Mouse (Mus musculus): ENCODE measurements around the gene Rnf135.
"Not testable (repeated sequence)": the region's sequence is repeated elsewhere in the genome, so short reads cannot be mapped to it uniquely, and the experiment has no call there.

Rnf135 gene

DNA sequence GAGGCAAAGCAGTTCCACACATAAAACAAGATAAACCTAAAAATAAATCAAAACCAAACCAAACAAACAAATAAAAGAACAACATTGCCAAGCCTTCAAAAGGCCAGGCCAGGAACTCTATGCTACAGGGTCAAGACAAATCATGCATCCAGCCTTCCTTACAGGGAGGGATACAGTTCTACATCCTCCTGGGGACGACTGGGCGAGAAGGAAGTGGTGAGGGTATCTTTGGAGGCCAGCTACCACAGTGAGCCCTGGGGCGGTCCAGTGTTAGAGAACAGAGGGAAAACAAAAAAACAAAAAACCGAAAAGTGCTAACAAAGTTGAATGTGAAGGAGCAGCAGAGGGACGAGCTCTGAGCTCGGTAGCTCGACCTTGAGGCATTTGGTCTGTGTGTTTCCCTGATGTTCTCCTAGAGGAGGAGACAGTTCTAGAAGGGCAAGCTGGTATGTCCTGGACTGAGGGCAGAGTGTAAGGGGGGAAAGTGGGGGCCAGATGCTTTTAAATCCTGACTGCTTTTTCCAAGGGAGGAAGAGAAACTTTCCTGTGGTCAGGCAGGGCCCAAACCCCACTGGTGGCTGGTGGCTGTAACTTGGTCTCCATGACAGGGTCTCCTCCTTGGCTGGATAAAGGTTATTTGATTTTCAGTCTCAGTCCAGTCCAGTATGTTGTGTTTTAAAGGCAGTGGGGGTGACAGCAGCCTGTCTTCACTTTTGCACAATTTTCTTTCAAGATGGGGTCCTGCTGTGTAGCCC, 20.1 kb upstream of the Rnf135 start:
- in situ Hi-C loops (cut with MboI, MseI): no loop called here

DNA sequence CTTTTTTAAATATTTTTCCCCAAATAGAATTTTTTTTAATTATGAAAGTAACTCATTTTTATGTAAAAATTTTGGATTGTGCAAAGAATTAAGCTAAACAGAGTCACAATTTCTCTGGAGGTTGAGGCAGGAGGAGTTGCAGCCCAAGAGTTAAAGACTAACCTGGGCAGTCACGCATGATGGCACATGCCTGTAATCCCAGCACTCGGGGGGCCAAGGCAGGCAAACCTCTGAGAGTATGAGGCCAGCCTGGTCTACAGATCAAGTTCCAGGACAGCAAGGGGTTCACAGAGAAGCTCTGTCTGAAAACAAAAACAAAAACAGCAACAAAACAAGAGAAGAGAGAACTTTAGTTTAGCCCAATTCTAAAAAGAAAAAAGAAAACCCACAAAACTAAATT, 19.4 kb upstream of the Rnf135 start:
- in situ Hi-C loops (cut with MboI, MseI): no loop called here

DNA sequence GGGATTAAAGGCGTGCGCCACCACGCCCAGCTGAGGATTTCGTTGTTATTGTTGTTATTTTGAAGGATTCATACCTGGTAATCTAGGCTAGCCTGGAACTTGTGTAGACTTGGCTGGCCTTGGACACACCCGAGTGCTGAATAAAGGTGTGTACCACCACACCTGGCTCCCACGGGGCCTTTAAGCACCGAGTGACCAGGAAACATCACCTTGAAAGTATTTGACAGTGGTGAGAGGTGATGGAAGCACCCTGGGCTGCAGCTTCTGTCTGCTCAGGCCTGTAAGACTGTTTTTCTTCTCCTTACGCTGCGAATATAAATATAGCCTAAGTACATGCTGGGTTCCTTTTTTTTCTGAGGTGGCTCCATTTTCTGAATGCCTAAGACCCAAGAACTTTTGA, 15.5 kb upstream of the Rnf135 start:
- in situ Hi-C loops (cut with MboI, MseI): no loop called here

DNA sequence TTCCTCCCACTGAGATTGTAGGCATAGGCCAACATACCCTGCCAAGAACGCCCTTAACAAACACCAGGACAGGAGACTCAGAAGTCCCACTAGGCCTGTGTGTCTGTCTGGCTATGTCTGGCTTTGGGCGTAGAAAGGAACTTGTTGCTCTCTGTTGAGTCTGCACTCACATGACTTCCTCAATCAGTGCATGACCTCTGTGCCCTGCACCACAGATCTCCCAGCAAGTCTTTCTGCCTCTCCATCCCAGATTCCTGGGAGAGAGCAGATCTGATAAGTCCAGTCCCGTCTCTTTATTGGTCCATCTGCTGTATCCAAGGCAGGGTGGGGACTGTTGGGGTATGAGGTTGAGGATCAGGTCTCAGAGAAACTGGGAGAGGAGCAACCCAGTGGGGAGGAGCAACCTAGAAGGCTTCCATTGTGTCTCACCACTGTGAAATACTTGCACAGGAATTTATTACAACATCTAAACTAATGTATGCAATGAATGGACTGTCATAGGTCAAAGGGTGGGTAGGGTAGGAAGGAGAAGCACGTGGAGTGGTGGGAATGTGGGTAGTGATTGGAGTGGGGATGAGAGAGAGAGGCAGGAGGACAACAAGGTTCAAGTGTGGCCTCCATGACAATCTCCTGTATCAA, 14.9 kb upstream of the Rnf135 start:
- in situ Hi-C loops (cut with MboI, MseI): no loop called here

DNA sequence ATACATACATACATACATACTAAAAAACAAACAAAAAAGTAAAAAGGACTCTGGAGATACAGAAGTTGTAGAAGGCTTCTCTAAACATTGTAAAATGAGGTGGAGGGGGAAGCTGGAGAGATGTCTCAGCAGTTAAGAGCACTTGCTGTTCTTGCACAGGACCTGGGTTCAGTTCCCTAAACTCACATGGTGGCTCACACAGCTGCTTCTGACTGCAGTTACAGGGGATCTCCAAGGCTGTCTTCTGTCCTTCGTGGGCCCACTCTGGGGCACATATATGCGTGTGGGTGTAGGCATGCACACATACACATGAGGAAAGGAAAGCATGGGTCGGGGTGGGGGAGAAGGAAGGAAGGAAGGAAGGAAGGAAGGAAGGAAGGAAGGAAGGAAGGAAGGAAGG, 14.0 kb upstream of the Rnf135 start:
- in situ Hi-C loops (cut with MboI, MseI): no loop called here

DNA sequence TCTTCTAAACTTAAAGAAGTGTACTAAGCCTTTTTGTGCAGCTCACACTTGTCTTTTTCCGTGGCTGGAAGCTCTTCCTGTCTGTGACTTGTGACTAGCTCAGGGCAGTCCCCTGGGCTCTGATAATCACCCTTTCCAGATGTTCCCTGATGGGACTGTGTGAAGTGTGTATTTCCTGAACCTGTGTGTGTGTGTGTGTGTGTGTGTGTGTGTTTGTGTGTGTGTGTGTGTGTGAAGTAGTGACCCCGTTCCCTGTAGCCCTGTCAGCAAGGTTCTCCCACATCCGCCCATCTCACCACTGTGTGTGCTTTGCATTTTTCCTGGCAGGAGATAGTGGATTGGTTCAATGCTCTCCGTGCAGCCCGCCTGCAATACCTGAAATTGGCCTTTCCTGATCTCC, 13.3 kb upstream of the Rnf135 start:
- in situ Hi-C loops (cut with MboI, MseI): no loop called here

DNA sequence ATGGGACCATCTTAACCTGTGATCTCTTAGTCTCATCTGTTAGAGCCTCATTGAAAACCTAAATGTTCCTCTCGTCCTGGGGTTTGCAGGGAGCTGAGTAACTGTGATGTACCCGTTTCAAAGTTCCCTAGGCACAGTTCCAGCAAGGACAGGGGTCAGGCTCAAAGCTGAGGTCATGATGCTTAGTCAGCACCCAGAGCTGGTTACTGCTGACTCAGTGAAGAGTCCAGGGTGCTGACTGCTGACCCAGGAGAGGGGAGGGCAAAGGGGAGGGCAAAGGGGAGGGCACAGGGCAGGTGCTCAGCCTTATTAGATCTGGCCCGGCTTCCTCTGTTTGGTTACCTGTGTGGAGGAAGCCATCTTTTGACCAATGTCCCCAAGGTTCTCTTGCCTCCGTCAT, 11.8 kb upstream of the Rnf135 start:
- in situ Hi-C loops (cut with MboI, MseI): no loop called here

DNA sequence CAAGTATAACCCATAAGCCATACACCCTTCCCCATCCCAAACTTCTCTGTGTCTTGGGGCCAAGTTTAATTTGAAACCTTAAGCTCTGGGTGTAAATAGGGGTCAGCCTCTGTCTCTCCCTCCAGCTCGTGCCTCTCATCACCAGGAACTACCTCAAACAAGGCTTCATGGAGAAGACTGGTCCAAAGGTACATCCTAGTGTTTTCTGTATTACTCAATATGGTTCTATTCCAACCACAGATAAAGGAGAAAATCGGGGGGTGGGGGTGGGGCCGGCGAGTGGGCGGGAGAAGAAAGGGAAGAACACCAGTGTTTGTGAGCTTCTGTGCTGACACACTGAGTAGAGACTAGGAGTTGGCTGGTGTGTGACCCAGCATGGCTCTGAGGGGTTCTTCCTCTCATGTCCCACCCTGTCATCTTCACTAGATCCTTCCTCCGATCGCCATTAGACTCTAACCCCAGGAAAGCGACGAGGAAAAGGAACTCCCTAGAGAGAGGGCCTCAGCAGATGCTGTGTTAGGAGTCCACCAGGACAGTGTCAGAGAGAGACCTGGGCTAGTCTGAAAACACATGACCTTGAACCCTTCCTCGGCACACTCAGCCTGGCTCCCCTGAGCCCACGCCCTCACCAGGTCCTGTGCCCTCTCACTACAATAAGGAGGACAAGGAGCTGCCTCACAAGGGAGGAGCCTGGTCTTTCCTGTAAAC, 9.5 kb upstream of the Rnf135 start:
- in situ Hi-C loops (cut with MboI, MseI): no loop called here

DNA sequence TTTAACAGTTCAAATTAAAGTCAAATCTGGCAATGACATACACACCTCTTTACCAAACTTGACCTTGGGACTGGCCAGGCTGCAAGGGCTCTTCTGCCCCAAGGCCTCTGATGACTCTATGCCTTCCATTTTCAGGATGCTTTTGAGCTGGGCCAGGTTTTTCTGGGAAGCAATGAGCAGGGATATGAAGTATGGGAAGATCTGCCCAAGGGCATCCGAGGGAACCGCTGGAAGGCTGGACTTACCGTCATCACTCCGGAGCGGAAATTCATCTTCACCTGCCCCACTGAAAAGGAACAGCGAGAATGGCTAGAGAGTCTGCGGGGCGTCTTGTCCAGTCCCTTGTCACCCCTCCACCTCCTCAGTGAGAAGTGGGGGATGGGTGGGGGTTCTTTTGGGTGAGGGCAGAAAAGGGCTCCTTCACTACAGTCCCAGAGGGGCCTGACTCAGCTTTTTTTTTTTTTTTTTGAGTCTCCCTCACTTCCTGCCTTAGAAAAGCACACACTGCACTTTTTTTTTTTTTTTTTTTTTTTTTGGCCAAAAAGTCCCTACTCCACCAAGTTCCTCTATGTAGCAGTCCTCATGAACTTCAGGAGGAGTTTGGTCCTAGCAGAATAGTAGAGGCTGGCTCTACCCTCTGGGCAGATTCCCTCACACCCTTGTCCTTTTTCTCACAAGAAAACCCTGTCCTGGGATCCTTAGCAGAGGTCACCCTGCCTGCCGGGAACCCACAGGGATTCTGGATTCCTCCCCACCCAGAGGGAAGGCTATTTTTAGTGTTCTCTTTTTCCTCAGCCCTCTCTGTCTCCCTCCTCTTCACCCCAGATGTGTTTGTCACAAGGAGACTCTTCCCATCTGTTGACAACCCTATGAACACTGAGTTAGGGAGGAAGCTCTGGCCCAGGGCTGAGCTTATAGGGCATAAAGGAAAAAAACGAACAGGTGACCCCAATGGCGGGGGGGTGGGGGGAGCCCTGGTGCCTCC, 6.4 kb upstream of the Rnf135 start:
- in situ Hi-C loops (cut with MboI, MseI): no loop called here

DNA sequence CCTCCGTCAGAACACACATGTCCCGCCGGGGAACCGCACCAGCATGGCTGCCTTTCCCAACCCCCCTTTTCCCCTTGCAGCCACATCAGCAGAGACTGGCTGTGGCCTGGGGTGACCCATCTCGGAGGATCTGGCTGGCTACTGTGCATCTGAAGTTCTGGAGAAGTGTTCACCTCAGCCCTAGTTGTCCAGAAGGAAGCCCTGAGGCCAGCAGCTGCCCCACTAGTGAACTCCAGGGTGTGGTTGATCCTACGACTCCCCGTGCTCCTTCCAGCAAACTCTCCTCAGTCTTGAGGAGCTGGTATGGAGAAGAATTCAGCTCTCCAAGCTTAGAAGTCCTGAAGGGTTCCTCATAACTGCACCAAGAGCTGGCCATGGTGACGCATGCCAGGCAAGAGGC, 5.3 kb upstream of the Rnf135 start:
- in situ Hi-C loops (cut with MboI, MseI): no loop called here

DNA sequence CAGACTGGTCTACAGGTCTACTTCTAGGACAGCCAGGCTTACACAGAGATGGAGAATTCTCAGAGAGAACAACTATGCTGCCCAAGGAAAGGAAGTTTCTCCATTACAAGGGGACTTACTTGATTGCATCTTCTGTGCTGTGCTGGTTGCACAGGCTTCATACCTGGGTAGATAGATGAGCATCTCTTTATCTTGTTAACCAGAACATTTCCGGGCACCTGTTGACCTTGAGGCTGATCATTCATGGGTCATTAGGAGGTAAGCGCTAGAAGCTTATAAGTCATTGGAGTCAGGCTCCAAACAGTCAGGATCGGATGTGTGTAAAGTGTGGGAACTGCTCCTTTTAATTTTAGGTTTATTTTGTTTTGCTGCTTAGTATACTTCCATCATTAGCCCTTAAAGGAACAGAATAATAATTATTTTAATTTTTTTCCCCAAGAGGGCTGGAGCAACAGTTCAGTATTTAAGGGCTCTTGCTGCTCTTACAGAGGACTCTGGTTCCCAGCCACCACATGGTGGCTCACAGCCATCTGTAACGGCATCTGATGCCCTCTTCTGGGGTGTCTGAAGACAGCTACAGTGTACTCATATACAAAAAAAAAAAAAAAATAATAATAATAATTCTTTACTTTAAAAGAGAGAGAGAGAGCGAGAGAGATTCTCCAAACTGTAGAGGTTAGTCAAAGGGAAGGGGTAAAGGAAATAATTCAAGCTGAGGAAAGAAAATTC, 2.5 kb upstream of the Rnf135 start:
- in situ Hi-C loops (cut with MboI, MseI): no loop called here

DNA sequence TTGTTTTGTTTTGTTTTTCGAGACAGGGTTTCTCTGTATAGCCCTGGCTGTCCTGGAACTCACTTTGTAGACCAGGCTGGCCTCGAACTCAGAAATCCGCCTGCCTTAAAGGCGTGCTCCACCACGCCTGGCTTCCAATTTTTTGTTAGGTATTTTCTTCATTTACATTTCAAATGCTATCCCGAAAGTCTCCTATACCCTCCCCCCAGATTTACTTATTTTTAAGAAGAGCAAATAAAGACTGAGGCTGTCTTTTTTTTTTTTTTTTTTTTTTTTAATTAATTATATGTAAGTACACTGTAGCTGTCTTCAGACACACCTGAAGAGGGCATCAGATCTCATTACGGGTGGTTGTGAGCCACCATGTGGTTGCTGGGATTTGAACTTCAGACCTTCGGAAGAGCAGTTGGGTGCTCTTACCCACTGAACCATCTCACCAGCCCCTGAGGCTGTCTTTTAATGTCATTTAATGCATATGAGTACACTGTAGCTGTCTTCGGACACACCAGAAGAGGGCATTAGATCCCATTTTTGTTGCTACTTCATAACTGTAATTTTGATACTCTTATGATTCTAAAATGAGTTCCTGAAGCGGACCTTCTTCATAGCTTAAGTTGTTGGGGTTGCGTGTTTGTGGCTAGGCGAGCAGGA, 472 bp upstream of the Rnf135 start:
- in situ Hi-C loops (cut with MboI, MseI): not testable (repeated sequence)

DNA sequence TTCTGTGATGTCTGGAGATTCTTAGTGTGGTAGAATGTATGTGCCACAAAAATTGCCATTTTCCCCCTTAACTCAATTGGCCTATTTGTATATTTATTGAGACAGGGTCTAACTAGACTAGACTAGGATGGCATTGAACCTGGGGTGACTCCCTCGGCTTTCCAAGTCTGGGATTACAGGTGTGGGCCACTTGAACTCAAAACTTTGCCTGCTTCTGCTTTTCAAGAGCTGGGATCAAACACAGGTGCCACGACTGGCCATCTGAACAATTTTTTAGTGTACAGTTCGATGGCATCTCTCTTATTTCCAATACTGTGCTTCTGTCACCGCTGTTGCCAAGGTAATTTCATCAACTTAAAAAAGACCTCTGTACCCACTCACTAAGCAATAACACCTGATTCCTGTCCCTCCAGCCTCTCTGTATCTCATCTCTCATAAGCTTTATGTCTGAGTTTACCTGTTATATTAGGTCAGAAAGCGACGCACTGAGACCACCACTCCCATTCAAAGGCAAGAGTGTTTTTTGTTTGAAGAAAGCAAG, 950 bp downstream of the Rnf135 start:
- in situ Hi-C loops (cut with MboI, MseI): loop anchor here (5.0 kb wide), 1 partner anchor 97 kb away; the partner anchor contains the start of gene Atad5

DNA sequence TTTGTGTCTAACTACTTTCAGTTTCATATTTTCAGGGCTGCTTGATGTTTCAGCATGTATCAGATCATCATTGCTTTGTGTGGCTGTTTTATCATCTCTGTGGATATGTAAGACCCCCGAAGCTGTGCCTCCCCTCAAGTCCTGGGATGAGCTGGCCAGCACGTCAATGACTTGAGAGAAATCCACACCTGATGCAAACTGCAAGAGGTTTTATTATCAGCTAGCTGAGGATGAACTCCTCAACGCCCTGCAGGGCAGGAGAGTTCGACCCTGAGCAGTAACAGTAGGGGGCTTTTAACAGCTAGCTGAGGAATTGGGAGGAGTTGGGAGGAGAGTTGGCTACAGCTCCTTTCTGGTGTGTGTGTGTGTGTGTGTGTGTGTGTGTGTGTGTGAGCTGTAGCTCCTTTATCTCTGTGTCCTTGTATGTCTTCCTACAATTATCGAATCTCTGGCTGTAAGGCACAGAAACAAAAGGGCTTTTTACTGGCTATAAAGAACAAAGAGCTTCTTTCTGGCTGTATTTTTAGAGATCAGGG, 1.9 kb downstream of the Rnf135 start:
- in situ Hi-C loops (cut with MboI, MseI): loop anchor here (5.0 kb wide), 1 partner anchor 98 kb away; the partner anchor contains the start of gene Atad5

DNA sequence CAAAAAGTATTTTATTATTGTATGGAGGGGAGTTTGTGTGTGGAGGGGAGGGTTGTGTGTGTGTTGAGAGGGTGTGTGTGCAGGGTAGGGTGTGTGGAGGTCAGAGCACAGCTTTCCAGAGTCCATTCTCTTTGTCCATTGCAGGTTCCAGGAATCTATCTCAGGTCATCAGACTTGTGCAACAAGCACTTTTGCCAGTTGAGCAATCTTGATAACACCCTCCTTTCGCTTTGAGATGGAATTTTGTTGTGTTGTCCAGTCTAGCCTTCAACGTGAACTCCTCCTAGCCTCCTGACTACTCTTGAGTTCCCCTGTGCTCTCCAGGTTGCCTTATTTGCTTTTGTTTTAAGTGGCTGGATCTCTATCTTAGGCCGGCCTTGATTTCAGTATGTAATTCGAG, 6.6 kb downstream of the Rnf135 start:
- in situ Hi-C loops (cut with MboI, MseI): no loop called here

DNA sequence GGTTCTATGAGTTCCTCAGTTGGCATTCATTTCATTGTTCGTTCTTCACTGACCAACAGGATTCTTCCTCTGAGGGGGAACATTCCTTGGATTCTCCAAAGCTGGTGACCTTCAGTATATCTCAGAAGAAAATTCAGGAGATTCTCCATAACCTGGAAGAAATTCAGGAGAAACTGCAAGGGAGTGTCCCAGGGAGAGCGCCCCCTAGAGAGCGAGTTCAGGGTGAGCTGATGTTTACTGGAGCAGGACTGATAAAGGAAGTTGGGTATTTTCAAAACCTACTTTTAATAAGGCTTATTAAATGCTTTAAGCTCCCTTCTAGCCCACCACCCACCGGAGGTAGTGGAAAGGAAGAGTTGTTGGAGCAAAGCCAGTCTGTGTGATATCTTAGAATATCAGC, 10.2 kb downstream of the Rnf135 start:
- in situ Hi-C loops (cut with MboI, MseI): no loop called here

DNA sequence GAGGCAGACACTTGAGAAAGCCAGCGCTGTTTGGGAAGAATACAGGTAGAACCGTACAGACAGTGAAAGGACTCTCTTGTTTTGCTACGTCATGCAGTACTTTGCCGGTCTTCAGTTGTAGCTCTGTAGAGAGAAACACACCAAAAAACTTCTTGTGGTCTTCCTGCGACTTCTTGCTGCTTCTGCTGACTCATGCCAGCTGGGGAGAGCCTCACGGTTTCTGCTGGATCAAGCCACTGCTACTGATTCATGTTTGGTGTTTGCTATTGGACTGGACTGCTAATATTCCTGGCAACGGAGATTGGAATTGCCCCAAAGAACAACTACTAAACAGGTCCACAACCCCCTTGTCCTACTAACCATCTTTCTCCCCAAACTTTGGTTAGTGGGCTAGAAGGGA, 12.7 kb downstream of the Rnf135 start:
- in situ Hi-C loops (cut with MboI, MseI): no loop called here

DNA sequence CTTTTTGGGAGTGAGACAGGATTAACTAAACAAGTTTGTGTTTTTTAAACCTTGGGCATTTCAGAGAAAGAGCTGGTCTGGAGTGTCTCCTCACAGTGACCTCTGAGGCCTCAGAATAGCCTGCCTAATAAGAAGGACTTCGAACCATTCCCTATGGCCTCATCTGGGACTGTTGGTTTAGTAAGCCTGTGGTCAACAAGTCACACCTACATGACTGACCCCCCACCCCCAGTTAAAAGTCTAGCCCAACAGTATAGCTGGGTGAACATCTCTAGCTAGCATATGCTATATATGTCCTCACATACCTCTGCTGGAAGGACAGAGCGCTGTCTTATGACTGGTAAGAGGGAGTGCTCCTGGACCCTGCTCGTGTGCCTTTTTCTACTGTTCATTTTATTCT, 15.7 kb downstream of the Rnf135 start:
- in situ Hi-C loops (cut with MboI, MseI): no loop called here

DNA sequence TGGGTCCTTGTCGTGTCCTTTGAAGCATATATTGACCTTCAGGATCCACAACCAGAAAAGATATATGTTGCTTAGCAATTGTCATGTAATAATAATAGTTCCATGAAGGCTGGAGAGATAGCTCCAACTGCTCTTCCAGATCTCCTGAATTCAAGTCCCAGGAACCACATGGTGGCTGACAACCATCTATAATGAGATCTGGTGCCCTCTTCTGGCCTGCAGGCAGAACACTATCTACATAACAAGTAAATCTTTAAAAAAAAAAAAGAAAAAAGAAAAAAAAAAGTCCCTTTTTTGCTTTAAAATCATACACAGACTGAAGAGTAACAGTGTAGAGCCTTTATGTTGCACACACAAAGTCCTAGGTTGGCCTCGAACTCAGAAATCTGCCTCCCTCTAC, 16.1 kb downstream of the Rnf135 start:
- in situ Hi-C loops (cut with MboI, MseI): no loop called here

DNA sequence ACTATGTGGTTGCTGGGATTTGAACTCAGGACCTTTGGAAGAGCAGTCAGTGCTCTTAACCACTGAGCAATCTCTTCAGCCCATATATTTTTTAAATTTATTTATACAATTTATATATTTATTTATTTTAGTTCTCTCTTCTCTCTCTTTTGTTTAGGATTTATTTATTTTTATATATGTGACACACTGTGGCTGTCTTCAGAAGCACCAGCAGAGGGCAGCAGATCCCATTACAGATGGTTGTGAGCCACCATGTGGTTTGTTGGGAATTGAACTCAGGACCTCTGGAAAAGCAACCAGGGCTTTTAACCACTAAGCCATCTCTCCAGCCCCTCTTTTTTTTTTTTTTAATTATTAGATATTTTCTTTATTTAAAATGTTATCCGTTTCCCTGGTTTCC, 16.7 kb downstream of the Rnf135 start:
- in situ Hi-C loops (cut with MboI, MseI): no loop called here
